Mouse (Mus musculus) MEL (cell line): ENCODE data around the gene Paics.
A peak's percentile ranks its signal among the peaks of the same experiment; 100 is the strongest.

ENCODE experiments used
- CHD2 ChIP-seq: IDR thresholded peaks from 2 replicates; pipeline ENCODE4 v1.6.1; 2011; ENCODE audit warnings: low read length, improper control_type of control experiment
- CTCF ChIP-seq, 3 experiments: IDR thresholded peaks in 2 of 3; conservative IDR thresholded peaks in 1 of 3; 2 replicates each; pipeline ENCODE4 v1.5.1; 2011 to 2012; ENCODE audit warnings: low read length in 3 of 3, low read depth in 2 of 3, mild to moderate bottlenecking in 2 of 3, improper control_type of control experiment in 1 of 3, inconsistent platforms in 1 of 3, mixed read lengths in 1 of 3, moderate library complexity in 1 of 3; ENCODE audit not compliant: control insufficient read depth in 1 of 3, insufficient read depth in 1 of 3, poor library complexity in 1 of 3, severe bottlenecking in 1 of 3
- ELF1 ChIP-seq: IDR thresholded peaks from 2 replicates; pipeline ENCODE4 v1.6.1; 2014; ENCODE audit warnings: low read depth, mild to moderate bottlenecking, inconsistent platforms, low read length, improper control_type of control experiment, moderate library complexity
- JUND ChIP-seq: IDR thresholded peaks from 2 replicates; pipeline ENCODE4 v1.6.1; 2011; ENCODE audit warnings: low read depth, mild to moderate bottlenecking, improper control_type of control experiment, low read length
- MAFK ChIP-seq: IDR thresholded peaks from 2 replicates; pipeline ENCODE4 v1.6.1; 2011; ENCODE audit warnings: low read depth, mild to moderate bottlenecking, low read length, improper control_type of control experiment, borderline replicate concordance
- MAX ChIP-seq: IDR thresholded peaks from 2 replicates; pipeline ENCODE4 v1.6.1; 2011; ENCODE audit warnings: low read length, improper control_type of control experiment
- MAZ ChIP-seq: IDR thresholded peaks from 2 replicates; pipeline ENCODE4 v1.6.1; 2012; ENCODE audit warnings: low read depth, mild to moderate bottlenecking, inconsistent platforms, low read length, improper control_type of control experiment
- NRF1 ChIP-seq: IDR thresholded peaks from 2 replicates; pipeline ENCODE4 v1.6.1; 2014; ENCODE audit warnings: low read depth, mild to moderate bottlenecking, inconsistent platforms, low read length, improper control_type of control experiment, moderate library complexity; ENCODE audit not compliant: poor library complexity, insufficient read depth, severe bottlenecking
- POLR2A ChIP-seq, 2 experiments: IDR thresholded peaks; 2 replicates each; pipeline ENCODE4 v1.6.1; 2011 to 2012; ENCODE audit warnings: low read length in 2 of 2, mild to moderate bottlenecking in 2 of 2, control low read depth in 1 of 2, improper control_type of control experiment in 1 of 2, low read depth in 1 of 2, moderate library complexity in 1 of 2; ENCODE audit not compliant: control insufficient read depth in 1 of 2, insufficient read depth in 1 of 2, poor library complexity in 1 of 2
- RAD21 ChIP-seq: IDR thresholded peaks from 2 replicates; pipeline ENCODE4 v1.6.1; 2011; ENCODE audit warnings: mild to moderate bottlenecking, low read depth, low read length, improper control_type of control experiment
- RCOR1 ChIP-seq: IDR thresholded peaks from 2 replicates; pipeline ENCODE4 v1.6.1; 2012; ENCODE audit warnings: low read depth, mild to moderate bottlenecking, inconsistent platforms, low read length, improper control_type of control experiment

- TF ChIP-seq NRF1, result no peak
- TF ChIP-seq CTCF (IDR thresholded peaks at IDR 0.05 in 2 of 3, conservative IDR thresholded peaks at IDR 0.05 in 1 of 3; ENCODE audit: control insufficient read depth in 1 of 3, insufficient read depth in 1 of 3, low read depth in 2 of 3, low read length in 3 of 3, poor library complexity in 1 of 3, severe bottlenecking in 1 of 3), result no peak
- TF ChIP-seq MAX, result no peak
- TF ChIP-seq JUND, result no peak
- no peak for TF ChIP-seq ELF1
- no peak for TF ChIP-seq MAZ
- TF ChIP-seq MAFK, result 0 out of 2 replicates have a peak, but pooled peaks have one; percentile 10
- no peak for TF ChIP-seq POLR2A (IDR thresholded peaks at IDR 0.05; ENCODE audit: control insufficient read depth in 1 of 2, insufficient read depth in 1 of 2, low read depth in 1 of 2, low read length in 2 of 2, poor library complexity in 1 of 2)
- TF ChIP-seq RCOR1, result peak; percentile 35; the same call in 1 of the 2 replicates
- TF ChIP-seq CHD2, result no peak
- TF ChIP-seq RAD21, result no peak
Observed at GRCm38 (mm10) chr5:76906155-76906499, 45.0 kb upstream of the Paics start.
